Mouse (Mus musculus) left cerebral cortex, postnatal 14 days (tissue): ENCODE measurements around the gene Glt1d1. TPM values are rescaled to one million over a fixed set of nuclear protein-coding genes. Genes with fewer than 3 reads are reported as not detected.
A peak's percentile ranks its signal among the peaks of the same experiment; 100 is the strongest.

Experiments used
- DNase-seq, 2 experiments: peaks; one replicate each; pipeline ENCODE4 v3.0.0; 2021 to 2022; ENCODE audit warnings: low spot score in 2 of 2, mixed read lengths in 1 of 2
- intact Hi-C: fragments of 180-260 bp; cut with DNase I; formaldehyde crosslinking; loops from one replicate; pipeline ENCODE4 v1.15.1; 2025
- long read RNA-seq, 2 experiments: library from polyadenylated mRNA; stranded (forward); transcript quantifications; one replicate each; pipeline ENCODE4 v2.0.0; 2021
- total RNA-seq, 2 experiments: library from RNA; stranded (reverse); gene quantifications; 2 replicates each; pipeline ENCODE4 v1.2.3; 2021

The Glt1d1 gene
- total RNA-seq: 10 to 100 TPM; 23.4 to 28.6 TPM
- long read RNA-seq, experiment 1, partial matches to known transcripts: 0 of 2 reads
- long read RNA-seq, experiment 1, other reads (novel, unspliced or antisense): 2 of 2 reads
- long read RNA-seq, experiment 2, partial matches to known transcripts: 3 of 3 reads
- long read RNA-seq, experiment 2, other reads (novel, unspliced or antisense): 0 of 3 reads

DNA sequence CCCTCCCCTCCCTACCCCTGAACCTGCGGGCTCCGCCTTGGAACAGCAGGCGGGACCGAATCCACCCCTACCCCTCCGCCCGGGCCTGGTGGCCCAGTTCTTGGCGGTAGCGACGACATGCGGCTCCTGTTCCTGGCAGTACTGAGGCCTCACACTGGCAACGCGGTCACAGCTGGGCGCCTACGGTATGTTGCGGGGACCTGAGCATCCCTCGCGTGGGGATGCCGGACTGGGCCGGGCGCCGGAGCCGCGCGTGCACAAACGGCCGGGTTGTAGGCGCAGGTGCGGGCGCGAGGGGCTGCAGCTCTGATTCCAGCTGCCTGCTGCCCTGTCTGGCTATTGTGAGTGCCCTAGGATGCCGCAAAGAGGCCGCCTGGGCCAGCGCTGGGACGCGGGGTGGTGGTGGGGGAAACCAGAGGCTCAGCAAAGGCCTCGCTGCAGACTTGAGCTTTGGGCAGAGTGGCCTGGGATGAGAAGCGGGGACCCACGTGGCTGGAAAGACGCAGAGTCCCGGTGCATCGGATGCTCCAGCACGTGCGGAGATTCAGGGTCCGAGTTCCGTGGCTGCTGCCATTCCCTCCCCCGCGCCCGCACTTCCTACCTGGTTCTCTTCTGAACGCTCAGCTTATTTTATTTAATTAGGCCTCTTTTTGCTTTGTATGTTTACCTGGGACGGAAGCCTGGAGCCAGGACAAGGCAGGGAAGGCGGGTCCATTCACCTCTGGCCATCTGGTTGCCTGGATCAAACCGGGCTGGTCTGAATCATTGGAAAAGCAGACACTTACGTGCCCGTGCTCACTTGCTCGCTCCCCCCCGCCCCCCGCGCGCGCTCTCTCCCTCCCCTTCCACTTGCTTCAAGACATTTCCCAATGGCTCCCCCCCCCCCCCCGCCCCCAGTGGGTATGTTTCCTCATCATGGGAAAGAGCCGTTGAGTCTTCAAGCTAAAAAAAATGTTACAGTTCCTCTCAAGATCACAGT is at the start of gene Glt1d1, which contains the start of gene Slc15a4:
Gene Glt1d1 (plus strand): TSS at position 96 of the 979 bp plus-strand sequence.
Gene Slc15a4 (minus strand): TSS at position 731 of the 979 bp plus-strand sequence.
- intact Hi-C loops: no loop called here
- peak; percentile 31 to 40 for DNase-seq

DNA sequence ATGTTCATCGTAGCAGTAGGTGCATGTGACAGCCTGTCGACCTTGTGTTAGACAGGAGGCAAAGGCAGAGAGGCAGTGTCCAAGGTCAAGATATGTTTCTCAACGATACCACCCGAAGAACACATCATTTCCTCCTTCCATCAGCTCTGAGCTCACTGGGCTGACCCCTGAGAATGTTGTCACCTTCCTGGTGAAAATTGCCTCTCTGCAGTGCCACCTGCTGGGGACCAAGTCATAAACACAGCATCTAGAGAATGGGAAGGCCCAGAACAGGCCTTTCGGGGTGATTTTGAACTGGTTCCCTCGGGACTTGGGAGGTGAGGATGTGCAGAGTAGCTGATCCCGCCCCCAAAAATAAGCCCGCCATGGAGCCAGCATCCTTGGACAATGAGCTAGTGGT is 48.4 kb upstream of the Glt1d1 start:
- DNase-seq: peak in 1 of 2 experiments; percentile 21
- intact Hi-C loops: no loop called here

DNA sequence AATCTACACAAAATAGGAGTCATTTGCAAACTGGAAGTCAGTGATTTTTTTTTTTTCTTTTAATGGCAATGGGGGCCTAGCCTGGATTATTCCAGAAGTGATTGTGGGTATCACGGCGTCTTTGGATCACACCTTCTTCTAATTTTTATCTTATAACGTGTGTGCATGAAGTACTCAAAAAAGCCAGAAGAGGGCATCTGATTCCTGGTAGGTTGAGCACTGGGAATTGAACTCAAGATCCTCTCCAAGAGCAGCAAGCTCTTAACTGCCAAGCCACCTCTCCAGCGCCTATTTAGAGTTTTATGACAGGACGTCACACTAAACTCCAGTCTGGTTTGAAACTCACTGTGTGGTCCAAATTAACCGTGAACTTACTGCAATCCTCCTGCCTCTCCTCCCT is 44.2 kb upstream of the Glt1d1 start:
- intact Hi-C loops: no loop called here

DNA sequence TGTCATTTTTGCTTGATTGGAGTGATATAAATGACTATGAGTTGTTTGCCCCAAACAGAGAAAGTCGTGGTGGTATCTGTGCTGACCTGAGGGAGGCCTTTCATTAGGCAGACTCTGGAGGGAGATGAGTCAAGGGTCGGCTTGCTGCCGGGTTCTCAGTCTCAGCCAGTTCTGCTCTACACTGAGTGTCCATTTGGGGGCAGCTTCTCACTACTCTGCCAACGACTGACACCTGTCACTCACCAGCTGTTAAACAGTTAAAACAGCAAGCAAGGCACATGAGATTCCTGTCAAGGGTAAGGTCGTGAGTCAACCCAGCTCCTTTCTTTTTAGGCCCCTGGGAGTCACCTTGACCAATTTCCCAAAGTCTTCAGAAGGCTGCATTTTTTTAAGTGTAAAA is 39.7 kb upstream of the Glt1d1 start:
- DNase-seq: no peak
- intact Hi-C loops: loop anchor here (5.0 kb wide), 1 partner anchor 845 kb away; no protein-coding TSS in a partner anchor

More for the DNA sequence above, 44.2 kb upstream of the Glt1d1 start:
- no peak for DNase-seq

DNA sequence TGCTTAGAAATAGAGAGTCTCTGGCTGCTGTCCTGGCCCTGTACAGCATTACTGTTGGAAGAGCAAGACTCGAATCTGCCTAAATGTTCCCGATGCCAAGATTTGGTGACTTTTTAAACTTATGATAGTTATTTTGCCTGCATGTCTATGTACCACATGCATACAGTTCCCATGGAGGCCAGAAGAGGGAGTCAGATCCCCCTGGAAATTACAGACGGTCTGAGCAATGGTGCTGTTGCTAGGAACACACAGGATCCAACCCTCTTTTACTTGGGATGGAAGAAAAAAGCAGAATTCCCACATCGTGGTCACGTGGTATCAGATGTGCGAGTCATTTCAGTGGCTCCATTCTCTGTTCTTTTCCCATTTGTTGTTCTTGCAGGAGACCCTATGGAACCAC is 39.2 kb upstream of the Glt1d1 start:
- DNase-seq: peak; percentile 64 to 77
- intact Hi-C loops: loop anchor here (5.0 kb wide), 1 partner anchor 844 kb away; no protein-coding TSS in a partner anchor

GRCm38 (mm10) chr5:127595676-127596075 is 36.4 kb upstream of the Glt1d1 start:
- peak in 1 of 2 experiments; percentile 33 for DNase-seq
- intact Hi-C loops: no loop called here

- no peak for DNase-seq
- intact Hi-C loops: no loop called here
Measured at GRCm38 (mm10) chr5:127596862-127597261, 35.2 kb upstream of the Glt1d1 start.

GRCm38 (mm10) chr5:127602996-127603395 is 29.1 kb upstream of the Glt1d1 start:
- no peak for DNase-seq
- intact Hi-C loops: no loop called here

DNA sequence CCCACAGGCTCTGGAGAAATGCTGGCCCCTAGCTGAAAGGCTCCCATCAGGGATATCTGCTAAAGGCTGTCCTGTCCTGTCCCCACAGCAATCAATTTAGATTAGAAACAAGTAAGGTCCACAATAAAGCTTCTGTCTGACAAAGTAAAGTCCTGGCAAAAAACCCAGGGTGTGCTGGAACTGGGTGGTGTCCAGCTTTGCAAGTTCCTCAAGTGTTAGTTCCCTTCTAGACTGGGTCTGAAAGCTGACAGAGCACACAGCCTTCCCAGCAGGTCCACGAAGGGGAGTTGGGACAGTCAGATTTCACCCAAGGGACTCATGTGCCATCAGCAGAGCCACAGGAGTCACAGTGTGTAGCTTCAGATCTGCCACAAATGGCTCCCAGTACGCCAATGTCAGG is 24.6 kb upstream of the Glt1d1 start:
- no peak for DNase-seq
- intact Hi-C loops: no loop called here

GRCm38 (mm10) chr5:127609191-127609714 is 22.8 kb upstream of the Glt1d1 start:
- no peak for DNase-seq
- intact Hi-C loops: no loop called here

DNA sequence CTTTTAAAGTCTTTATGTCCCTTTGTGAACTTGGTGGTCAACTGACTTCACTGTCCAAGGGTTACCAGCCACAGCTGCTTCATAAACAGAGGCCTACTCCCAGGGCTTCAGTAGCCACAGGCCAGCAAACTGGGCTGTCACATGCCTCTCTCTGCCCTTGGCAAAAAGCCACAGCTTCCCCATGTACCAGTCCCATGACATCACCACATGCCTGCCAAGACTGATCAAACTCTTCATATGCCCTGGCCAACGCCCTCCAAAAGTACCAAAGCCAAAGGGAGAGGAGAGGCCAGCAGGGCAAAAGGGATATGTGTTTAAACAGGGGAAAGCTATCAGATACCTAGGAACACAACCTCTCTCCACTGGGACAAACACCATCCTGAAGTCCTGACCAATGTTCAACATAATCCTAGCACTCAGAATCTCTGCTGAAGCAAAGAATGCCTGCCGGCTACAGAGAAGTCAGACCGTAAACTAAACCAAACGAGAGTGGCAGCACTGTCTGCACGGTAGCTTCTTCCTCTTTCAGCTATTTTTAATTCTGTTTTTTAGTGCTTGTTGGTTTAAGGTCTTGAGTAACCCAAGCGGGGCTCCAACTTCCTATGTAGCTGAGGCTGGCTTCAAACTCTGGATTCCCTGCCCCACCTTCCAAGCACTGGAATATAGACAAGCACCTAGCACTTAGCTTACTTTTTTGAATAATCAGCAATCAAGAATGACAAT is 21.1 kb upstream of the Glt1d1 start:
- DNase-seq: peak; percentile 41 to 64
- intact Hi-C loops: no loop called here

- DNase-seq: no peak
- intact Hi-C loops: no loop called here
Measured at GRCm38 (mm10) chr5:127611881-127612280, 20.2 kb upstream of the Glt1d1 start.

DNA sequence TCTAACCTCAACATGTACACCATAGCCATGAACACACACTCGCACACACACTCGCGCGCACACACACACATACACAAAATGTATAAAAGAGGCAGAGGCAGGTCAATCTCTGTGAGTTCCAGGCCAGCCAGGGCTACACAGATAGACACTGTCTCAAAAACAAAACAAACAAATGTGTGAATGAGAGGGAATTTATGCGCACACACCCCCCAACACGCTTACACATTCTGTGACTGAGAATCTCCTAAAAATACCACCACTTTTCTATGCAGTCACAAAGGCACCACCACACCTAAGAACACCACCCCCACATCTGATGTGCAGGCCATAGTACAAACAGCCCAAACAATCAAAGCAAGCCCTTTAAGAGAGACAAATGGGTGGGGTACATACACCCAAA is 19.7 kb upstream of the Glt1d1 start:
- intact Hi-C loops: no loop called here
- DNase-seq: no peak

DNA sequence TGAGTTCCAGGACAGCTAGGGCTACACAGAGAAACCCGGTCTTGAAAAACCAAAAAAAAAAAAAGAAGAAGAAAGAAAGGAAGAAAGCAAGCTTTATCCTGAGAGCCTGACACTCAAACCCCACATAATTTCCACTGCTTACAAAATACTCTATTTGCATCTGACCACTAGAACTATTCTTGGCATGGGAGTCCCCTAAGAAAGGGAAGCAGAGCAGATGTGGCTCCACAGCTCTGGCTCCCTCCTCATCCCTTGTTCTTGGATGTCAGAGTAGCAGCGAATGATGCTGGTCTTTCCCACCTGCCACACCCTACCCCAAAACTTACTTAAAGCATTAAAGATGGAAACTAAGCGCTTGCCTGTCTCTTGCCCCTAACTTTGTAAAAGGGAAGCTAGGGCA is 16.6 kb upstream of the Glt1d1 start:
- intact Hi-C loops: no loop called here
- no peak for DNase-seq

DNA sequence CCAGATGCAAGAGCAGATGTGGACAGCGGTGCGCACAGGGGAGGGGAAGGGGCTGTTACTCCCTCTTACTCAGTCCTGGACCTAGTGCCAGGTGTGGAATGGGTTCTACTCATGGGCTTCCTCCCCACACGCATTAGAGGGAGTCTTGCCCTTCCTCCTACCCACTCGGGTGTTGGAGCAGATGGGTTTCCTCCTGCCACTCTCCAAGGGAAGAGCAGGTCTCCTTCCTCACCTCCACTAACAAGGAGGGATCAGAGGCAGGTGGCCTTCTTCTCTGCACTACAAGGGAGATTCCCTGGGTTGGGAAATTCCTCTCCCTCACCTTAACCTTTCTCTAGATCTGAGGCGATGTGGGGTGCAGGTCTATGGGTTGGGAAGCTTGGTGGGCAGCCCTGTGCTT is 15.9 kb upstream of the Glt1d1 start:
- intact Hi-C loops: no loop called here
- DNase-seq: no peak

DNA sequence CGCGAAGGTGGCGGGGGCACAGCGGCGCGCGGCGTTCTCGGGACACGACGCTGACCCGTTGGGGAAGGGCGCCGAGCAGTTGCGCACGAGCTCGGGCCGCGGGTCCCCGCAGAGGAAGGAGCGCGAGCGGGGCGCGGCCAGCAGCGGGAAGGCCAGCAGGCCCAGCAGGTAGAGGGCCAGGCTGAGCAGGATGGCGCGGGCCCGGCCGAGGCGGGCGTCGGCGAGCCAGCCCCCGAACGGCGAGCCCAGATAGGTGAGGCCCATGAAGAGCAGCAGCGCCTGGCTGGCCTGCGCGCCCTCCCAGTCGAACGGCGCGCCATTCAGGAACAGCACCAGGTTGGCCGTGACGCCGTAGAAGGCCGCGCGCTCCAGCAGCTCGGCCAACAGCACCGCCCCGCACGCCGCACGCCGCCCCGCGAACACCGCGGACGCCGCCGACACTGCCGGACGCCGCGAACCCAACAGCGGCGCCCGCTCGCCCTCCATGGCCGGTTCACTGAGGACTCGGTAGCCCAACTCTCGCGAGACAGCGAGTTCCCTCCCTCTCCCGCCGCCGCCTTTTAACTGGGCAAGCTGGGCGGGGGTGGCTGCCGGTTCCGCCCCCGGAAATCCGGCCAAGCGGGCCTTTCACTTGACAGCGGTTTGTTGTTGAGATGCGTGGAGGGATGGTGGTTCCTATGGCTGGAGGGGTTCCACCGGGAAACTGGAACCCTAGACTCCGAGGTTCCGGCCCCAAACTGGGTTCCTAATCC is 15.0 kb upstream of the Glt1d1 start:
- intact Hi-C loops: no loop called here
- DNase-seq: peak; percentile 98

DNA sequence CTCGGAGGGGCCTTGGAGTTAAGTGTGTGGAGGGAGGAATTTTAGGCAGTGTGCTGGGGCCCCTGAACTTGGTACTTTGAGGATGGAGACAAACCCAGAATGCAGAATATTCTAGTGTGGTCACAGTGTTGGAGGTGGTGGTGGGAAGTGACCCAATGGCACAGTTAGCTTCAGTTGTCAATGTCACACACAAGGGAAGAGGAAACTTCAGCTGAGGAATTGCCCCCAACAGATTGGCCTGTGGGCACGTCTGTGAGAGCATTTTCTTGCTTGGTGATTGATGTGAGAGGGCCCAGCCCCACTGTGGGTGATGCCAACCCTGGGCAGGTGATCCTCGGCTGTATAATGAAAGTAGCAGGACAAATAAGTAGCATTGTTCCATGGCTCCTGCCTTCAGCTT is 13.2 kb upstream of the Glt1d1 start:
- intact Hi-C loops: no loop called here
- DNase-seq: no peak

DNA sequence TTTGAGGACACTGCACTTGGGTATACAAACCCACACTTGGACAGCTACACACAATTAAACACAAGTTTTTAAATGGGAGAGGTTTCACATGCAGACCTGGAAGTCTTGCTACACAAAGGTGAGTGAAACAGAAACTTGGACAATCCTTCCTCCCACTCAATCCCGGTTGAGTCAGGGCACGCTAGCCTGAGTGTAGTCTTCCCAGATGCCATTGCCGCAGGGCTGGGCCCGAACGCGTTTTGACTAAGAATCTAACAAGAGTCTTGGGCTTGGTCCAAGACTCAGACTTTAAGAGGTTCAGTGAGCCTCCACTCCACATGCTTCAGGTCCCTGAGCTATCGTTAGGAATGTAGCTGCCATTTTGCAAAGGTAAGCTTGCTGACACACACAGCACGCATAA is 11.7 kb upstream of the Glt1d1 start:
- no peak for DNase-seq
- intact Hi-C loops: no loop called here

- DNase-seq: no peak
- intact Hi-C loops: no loop called here
Measured at GRCm38 (mm10) chr5:127621108-127621507, 11.0 kb upstream of the Glt1d1 start.
